Mouse (Mus musculus): Measurements from ENCODE around the gene Ociad1.

- TF ChIP-seq CTCF (IDR thresholded peaks at IDR 0.05; ENCODE audit: low read depth, low read length) (no peak), GATA1 (IDR thresholded peaks at IDR 0.05; ENCODE audit: borderline replicate concordance, low read length) (no peak), POLR2AphosphoS5 (IDR thresholded peaks at IDR 0.05; ENCODE audit: insufficient replicate concordance, low read depth, low read length) (no peak)
Observed at GRCm38 (mm10) chr5:73284046-73284445, 8.5 kb upstream of the Ociad1 start.

Data from G1E (cell line).